Mouse (Mus musculus) cerebellum, adult (tissue): ENCODE results near the gene Vps52.
"Not testable (repeated sequence)": the region's sequence is repeated elsewhere in the genome, so short reads cannot be mapped to it uniquely, and the experiment has no call there.

ENCODE experiments used
- ATAC-seq: cut with Nextera tagmentation; 2 replicates; pipeline ENCODE4 v1.9.2; 2017; ENCODE audit warnings: mild to moderate bottlenecking, moderate library complexity, mixed read lengths; ENCODE audit not compliant: insufficient number of reproducible peaks, low FRiP score, low TSS enrichment

Vps52 gene

GRCm38 (mm10) chr17:33998697-33999096 is 43.1 kb downstream of the Vps52 start:
- not testable (repeated sequence) for ATAC-seq

DNA sequence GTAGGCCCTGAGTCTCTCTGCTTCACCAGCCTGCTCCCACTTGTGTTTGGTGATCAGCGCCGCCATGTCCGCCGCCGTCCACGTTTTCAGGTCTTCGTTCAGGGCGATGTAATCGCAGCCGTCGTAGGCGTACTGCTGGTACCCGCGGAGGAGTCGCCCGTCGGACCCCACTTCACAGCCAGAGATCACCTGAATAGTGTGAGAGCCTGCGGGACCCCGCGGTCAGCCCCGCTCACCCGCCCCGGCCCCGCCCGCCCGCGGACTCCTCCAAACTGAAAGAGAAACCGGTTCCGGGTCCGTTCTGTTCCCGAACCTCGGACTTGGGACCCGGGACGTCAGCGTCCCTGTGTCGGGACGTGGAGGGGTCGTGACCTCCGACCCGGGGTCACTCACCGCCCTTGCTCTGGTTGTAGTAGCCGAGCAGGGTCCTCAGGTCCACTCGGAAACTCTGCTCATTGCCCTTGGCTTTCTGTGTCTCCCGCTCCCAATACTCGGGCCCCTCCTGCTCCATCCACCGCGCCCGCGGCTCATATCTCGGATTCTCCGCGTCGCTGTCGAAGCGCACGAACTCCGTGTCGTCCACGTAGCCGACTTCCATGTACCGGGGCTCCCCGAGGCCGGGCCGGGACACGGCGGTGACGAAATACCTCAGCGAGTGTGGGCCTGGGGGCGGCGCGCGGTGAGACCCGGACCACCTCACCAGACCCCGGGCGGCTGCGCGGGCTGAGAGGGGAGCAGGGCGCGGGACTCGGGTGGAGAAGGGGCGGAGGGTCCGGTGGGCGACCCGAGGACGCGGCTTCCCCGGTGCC is 43.9 kb downstream of the Vps52 start:
- ATAC-seq: no peak

GRCm38 (mm10) chr17:34000150-34000537 is 44.5 kb downstream of the Vps52 start, which contains the start of gene H2-K1:
TSS of gene H2-K1 (minus strand) at chr17:34000347.
- peak; percentile 81; the same call in 1 of the 2 replicates for ATAC-seq

GRCm38 (mm10) chr17:34000796-34001195 is 45.2 kb downstream of the Vps52 start:
- ATAC-seq: not testable (repeated sequence)

GRCm38 (mm10) chr17:34003426-34003825 is 47.8 kb downstream of the Vps52 start:
- no peak for ATAC-seq

GRCm38 (mm10) chr17:34006570-34006969 is 51.0 kb downstream of the Vps52 start:
- ATAC-seq: no peak

- ATAC-seq: no peak
Measured at GRCm38 (mm10) chr17:34010156-34010555, 54.5 kb downstream of the Vps52 start.

DNA sequence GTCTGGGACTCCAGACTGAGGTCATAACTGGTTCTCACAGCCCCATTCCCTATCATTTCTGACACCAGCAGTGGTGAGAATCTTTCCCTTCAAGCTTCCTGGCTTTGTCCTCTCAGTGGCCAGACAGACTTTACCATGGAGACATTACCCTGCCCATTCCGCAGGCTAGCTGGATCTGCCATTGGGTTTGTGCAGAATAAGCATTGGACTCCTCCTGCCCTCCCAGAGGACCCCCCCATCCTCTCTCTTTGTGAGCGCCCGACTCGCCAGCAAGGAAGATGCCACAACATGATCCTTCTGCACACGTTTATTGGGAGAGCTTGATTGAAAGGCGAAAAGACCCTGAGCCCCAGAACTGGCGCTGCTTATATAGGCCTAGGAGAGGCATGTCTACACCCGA is 57.8 kb downstream of the Vps52 start:
- no peak for ATAC-seq
